Mouse (Mus musculus): ENCODE measurements at regions not wholly inside any gene's neighbourhood (a gene's known extent, or its start where the extent isn't known, plus 50 kb on each side); places are given as distances from the start of the nearest gene placed in this dataset.
A peak's percentile ranks its signal among the peaks of the same experiment; 100 is the strongest.

- WGBS, result 34% methylated on average over 3 of the region's 3 CpGs
- H3K4me1 ChIP-seq (ENCODE audit: control insufficient read depth, insufficient read depth, low read length), result peaks cover 2% of the 10 kb centered on the region; the same call in 1 of the 2 replicates
- TF ChIP-seq POLR2A (IDR thresholded peaks at IDR 0.05; ENCODE audit: insufficient read depth, low read depth, low read length), result no peak
- no peak overlapping the region for H3K4me3 ChIP-seq (ENCODE audit: insufficient read depth, low read depth, low read length)
- no peak overlapping the region for H3K27ac ChIP-seq (ENCODE audit: insufficient read depth, low read depth, low read length)
Observed at GRCm38 (mm10) chr3:66537106-66537893, 240.7 kb upstream of the Veph1 start.

GRCm38 (mm10) chr3:66536673-66537072, 240.0 kb upstream of the Veph1 start:
- peaks cover 2% of the 10 kb centered on the region; the same call in 1 of the 2 replicates for H3K4me1 ChIP-seq (ENCODE audit: control insufficient read depth, insufficient read depth, low read length)
- H3K4me3 ChIP-seq (ENCODE audit: insufficient read depth, low read depth, low read length), result no peak overlapping the region
- no peak for TF ChIP-seq POLR2A (IDR thresholded peaks at IDR 0.05; ENCODE audit: insufficient read depth, low read depth, low read length)
- TF ChIP-seq CTCF (IDR thresholded peaks at IDR 0.05; ENCODE audit: insufficient read depth, low read depth, low read length), result no peak
- H3K27ac ChIP-seq (ENCODE audit: insufficient read depth, low read depth, low read length), result no peak overlapping the region
- 72% methylated on average over 11 of the region's 11 CpGs for WGBS

- Histone ChIP-seq H3K27ac (ENCODE audit: insufficient read depth, low read depth, low read length) (no peak overlapping the region), H3K4me3 (ENCODE audit: insufficient read depth, low read depth, low read length) (no peak overlapping the region), H3K4me1 (ENCODE audit: control insufficient read depth, insufficient read depth, low read length) (peaks cover 2% of the 10 kb centered on the region; the same call in 1 of the 2 replicates)
- WGBS, result 58% methylated on average over 8 of the region's 8 CpGs
- TF ChIP-seq POLR2A (IDR thresholded peaks at IDR 0.05; ENCODE audit: insufficient read depth, low read depth, low read length), result no peak
- no peak for TF ChIP-seq CTCF (IDR thresholded peaks at IDR 0.05; ENCODE audit: insufficient read depth, low read depth, low read length)
Observed at GRCm38 (mm10) chr3:66535786-66536529, 239.3 kb upstream of the Veph1 start.

- WGBS, result 97% methylated on average over 1 of the region's 1 CpGs
- TF ChIP-seq CTCF (IDR thresholded peaks at IDR 0.05; ENCODE audit: insufficient read depth, low read depth, low read length) (no peak), POLR2A (IDR thresholded peaks at IDR 0.05; ENCODE audit: insufficient read depth, low read depth, low read length) (no peak)
- H3K4me1 ChIP-seq (ENCODE audit: control insufficient read depth, insufficient read depth, low read length), result no peaks in the 10 kb centered on the region
- H3K4me3 ChIP-seq (ENCODE audit: insufficient read depth, low read depth, low read length), result no peak overlapping the region
- H3K27ac ChIP-seq (ENCODE audit: insufficient read depth, low read depth, low read length), result no peak overlapping the region
Observed at GRCm38 (mm10) chr3:66519925-66520324, 223.3 kb upstream of the Veph1 start.

- TF ChIP-seq POLR2A (IDR thresholded peaks at IDR 0.05; ENCODE audit: insufficient read depth, low read depth, low read length), result no peak
- TF ChIP-seq CTCF (IDR thresholded peaks at IDR 0.05; ENCODE audit: insufficient read depth, low read depth, low read length), result no peak
- no peak overlapping the region for H3K4me3 ChIP-seq (ENCODE audit: insufficient read depth, low read depth, low read length)
Observed at GRCm38 (mm10) chr3:66518289-66518688, 221.7 kb upstream of the Veph1 start.

GRCm38 (mm10) chr3:66515773-66516406, 219.3 kb upstream of the Veph1 start:
- WGBS, result 29% methylated on average over 6 of the region's 6 CpGs
- Histone ChIP-seq H3K27ac (ENCODE audit: insufficient read depth, low read depth, low read length) (peak overlapping the region; percentile 61; the same call in 1 of the 2 replicates), H3K4me1 (ENCODE audit: control insufficient read depth, insufficient read depth, low read length) (no peaks in the 10 kb centered on the region), H3K4me3 (ENCODE audit: insufficient read depth, low read depth, low read length) (no peak overlapping the region)
- no peak for TF ChIP-seq CTCF (IDR thresholded peaks at IDR 0.05; ENCODE audit: insufficient read depth, low read depth, low read length)
- no peak for TF ChIP-seq POLR2A (IDR thresholded peaks at IDR 0.05; ENCODE audit: insufficient read depth, low read depth, low read length)

More at GRCm38 (mm10) chr3:66518289-66518688, 221.7 kb upstream of the Veph1 start:
- Histone ChIP-seq H3K27ac (ENCODE audit: insufficient read depth, low read depth, low read length) (no peak overlapping the region), H3K4me1 (ENCODE audit: control insufficient read depth, insufficient read depth, low read length) (no peaks in the 10 kb centered on the region)
- 37% methylated on average over 2 of the region's 2 CpGs for WGBS

- TF ChIP-seq POLR2A (IDR thresholded peaks at IDR 0.05; ENCODE audit: insufficient read depth, low read depth, low read length) (no peak), CTCF (IDR thresholded peaks at IDR 0.05; ENCODE audit: insufficient read depth, low read depth, low read length) (no peak)
- 72% methylated on average over 8 of the region's 8 CpGs for WGBS
- H3K27ac ChIP-seq (ENCODE audit: insufficient read depth, low read depth, low read length), result no peak overlapping the region
Observed at GRCm38 (mm10) chr3:66514587-66514986, 217.9 kb upstream of the Veph1 start.

GRCm38 (mm10) chr3:66512408-66512807, 215.8 kb upstream of the Veph1 start:
- 95% methylated on average over 1 of the region's 1 CpGs for WGBS
- H3K4me1 ChIP-seq (ENCODE audit: control insufficient read depth, insufficient read depth, low read length), result no peaks in the 10 kb centered on the region
- H3K27ac ChIP-seq (ENCODE audit: insufficient read depth, low read depth, low read length), result no peak overlapping the region
- TF ChIP-seq POLR2A (IDR thresholded peaks at IDR 0.05; ENCODE audit: insufficient read depth, low read depth, low read length) (no peak), CTCF (IDR thresholded peaks at IDR 0.05; ENCODE audit: insufficient read depth, low read depth, low read length) (no peak)
- H3K4me3 ChIP-seq (ENCODE audit: insufficient read depth, low read depth, low read length), result no peak overlapping the region

More at GRCm38 (mm10) chr3:66514587-66514986, 217.9 kb upstream of the Veph1 start:
- Histone ChIP-seq H3K4me1 (ENCODE audit: control insufficient read depth, insufficient read depth, low read length) (no peaks in the 10 kb centered on the region), H3K4me3 (ENCODE audit: insufficient read depth, low read depth, low read length) (no peak overlapping the region)

- WGBS, result 66% methylated on average over 4 of the region's 4 CpGs
- Histone ChIP-seq H3K4me3 (ENCODE audit: insufficient read depth, low read depth, low read length) (no peak overlapping the region), H3K27ac (ENCODE audit: insufficient read depth, low read depth, low read length) (no peak overlapping the region), H3K4me1 (ENCODE audit: control insufficient read depth, insufficient read depth, low read length) (no peaks in the 10 kb centered on the region)
- no peak for TF ChIP-seq CTCF (IDR thresholded peaks at IDR 0.05; ENCODE audit: insufficient read depth, low read depth, low read length)
- no peak for TF ChIP-seq POLR2A (IDR thresholded peaks at IDR 0.05; ENCODE audit: insufficient read depth, low read depth, low read length)
Observed at GRCm38 (mm10) chr3:66510455-66510854, 213.8 kb upstream of the Veph1 start.
